Mouse (Mus musculus) ES-Bruce4 (cell line): ENCODE data around the gene Myl6b. TPM values are rescaled to one million over a fixed set of nuclear protein-coding genes. Genes with fewer than 3 reads are reported as not detected.

Experiments
- H3K27ac ChIP-seq: 2 replicates; pipeline ENCODE4 v1.5.1; 2012; ENCODE audit warnings: low read length, inconsistent platforms; ENCODE audit not compliant: insufficient read depth
- H3K27me3 ChIP-seq: 2 replicates; pipeline ENCODE4 v1.6.1; 2012; ENCODE audit warnings: mild to moderate bottlenecking, low read length, inconsistent platforms; ENCODE audit not compliant: control insufficient read depth, poor library complexity, insufficient read depth, severe bottlenecking
- H3K36me3 ChIP-seq: 2 replicates; pipeline ENCODE4 v1.6.1; 2012; ENCODE audit warnings: inconsistent platforms, mild to moderate bottlenecking, low read length, moderate library complexity; ENCODE audit not compliant: control insufficient read depth, poor library complexity, insufficient read depth, severe bottlenecking
- H3K4me1 ChIP-seq: one replicate; pipeline ENCODE4 v1.8.1; 2011; ENCODE audit warnings: low read length; ENCODE audit not compliant: control insufficient read depth, insufficient read depth
- H3K4me3 ChIP-seq: 2 replicates; pipeline ENCODE4 v1.5.1; 2011; ENCODE audit warnings: low read depth, mild to moderate bottlenecking, low read length
- H3K9ac ChIP-seq: 2 replicates; pipeline ENCODE4 v1.6.1; 2012; ENCODE audit warnings: low read depth, mild to moderate bottlenecking, inconsistent platforms; ENCODE audit not compliant: poor library complexity, severe bottlenecking
- H3K9me3 ChIP-seq: replicated peaks from 2 replicates; pipeline ENCODE4 v1.6.1; 2012; ENCODE audit warnings: mild to moderate bottlenecking, low read length, inconsistent platforms; ENCODE audit not compliant: control insufficient read depth, poor library complexity, insufficient read depth, severe bottlenecking
- CTCF ChIP-seq: IDR thresholded peaks from one replicate; pipeline ENCODE4 v1.8.1; 2011; ENCODE audit warnings: low read depth, low read length
- EP300 ChIP-seq: IDR thresholded peaks from 2 replicates; pipeline ENCODE4 v1.6.1; 2011; ENCODE audit warnings: low read depth, low read length; ENCODE audit not compliant: insufficient read depth
- POLR2A ChIP-seq: IDR thresholded peaks from one replicate; pipeline ENCODE4 v1.8.1; 2011; ENCODE audit warnings: low read length; ENCODE audit not compliant: insufficient read depth
- polyA plus RNA-seq: library from polyadenylated mRNA; stranded (reverse); fragments of >200 nt; gene quantifications from 2 replicates; pipeline ENCODE4 v1.2.4, GENCODE M21; 2011; ENCODE audit warnings: low read depth; ENCODE audit not compliant: missing spikeins, insufficient read depth, insufficient read length

Myl6b gene
- polyA plus RNA-seq, 1 experiment: 9.0 TPM

DNA sequence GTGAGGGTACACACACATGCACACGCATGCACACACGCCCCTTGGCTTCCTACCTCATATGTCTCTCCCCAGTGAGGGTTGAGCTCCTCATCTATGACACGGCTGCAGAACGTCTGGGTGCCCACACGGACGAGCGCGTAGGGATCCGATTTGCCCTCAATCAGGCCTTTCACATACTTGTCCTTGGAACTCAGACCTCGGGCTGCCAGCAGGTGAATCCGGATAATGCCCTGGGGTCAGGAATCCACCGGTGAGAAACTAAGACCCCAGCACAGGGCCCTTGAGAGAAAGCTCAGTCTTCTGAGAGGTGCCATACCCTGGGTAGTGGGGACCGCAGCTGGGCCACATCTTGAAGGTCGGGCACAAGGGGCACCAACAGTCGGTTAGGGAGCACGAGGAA lies 22.1 kb upstream of the Myl6b start:
- Histone ChIP-seq H3K9me3 (no peaks in the 10 kb centered on the region), H3K27me3 (no peaks in the 10 kb centered on the region), H3K27ac (no peak overlapping the region), H3K36me3 (no peaks in the 10 kb centered on the region), H3K4me3 (no peak overlapping the region), H3K9ac (no peak overlapping the region), H3K4me1 (peaks cover 2% of the 10 kb centered on the region)
- no peak for TF ChIP-seq CTCF
- no peak for TF ChIP-seq EP300
- TF ChIP-seq POLR2A: no peak

DNA sequence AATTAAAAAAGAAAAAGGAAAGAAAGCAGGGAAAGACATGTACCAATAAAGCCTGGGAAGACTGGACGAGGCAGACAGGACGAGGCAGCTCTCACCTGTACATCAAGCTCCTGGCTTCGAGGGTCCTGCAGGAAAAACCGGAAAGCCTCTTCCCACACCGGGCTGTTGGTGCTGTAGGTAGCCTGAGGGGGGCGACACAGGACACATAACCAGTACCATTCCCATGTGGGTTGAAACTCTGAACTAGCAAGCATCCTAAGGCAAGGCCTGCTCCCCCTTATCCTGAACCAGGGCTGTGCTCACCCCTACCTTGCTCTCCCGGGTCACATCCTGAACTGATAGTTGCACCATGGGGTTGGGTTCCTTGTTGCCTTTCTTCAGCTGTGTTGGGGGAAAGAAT lies 20.3 kb upstream of the Myl6b start:
- Histone ChIP-seq H3K27me3 (no peaks in the 10 kb centered on the region), H3K4me1 (peaks cover 4% of the 10 kb centered on the region), H3K4me3 (no peak overlapping the region), H3K9me3 (no peaks in the 10 kb centered on the region), H3K27ac (no peak overlapping the region), H3K9ac (no peak overlapping the region), H3K36me3 (no peaks in the 10 kb centered on the region)
- TF ChIP-seq POLR2A (no peak), CTCF (peak; percentile 78), EP300 (no peak)

DNA sequence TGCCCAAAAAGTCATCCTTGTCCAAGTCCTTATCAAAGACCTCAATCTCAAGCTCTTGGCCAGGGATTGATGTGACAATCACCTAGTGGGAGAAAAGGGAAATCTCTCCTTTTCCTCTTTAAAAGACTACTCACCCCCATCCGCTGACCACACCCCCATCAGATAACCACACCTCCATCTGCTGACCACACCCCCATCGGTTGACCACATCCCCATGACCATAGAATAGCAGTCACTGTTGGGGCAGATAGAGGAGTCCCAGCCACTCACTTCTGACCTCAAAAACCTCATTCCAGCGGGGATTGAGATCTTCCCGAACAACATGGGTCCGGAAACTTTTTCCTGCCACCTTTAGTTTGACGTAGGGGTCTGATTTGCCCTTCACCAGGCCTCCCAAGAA lies 18.2 kb upstream of the Myl6b start:
- 0 out of 2 replicates have a peak, but pooled peaks cover 4% of the 10 kb centered on the region for H3K36me3 ChIP-seq
- H3K4me3 ChIP-seq: no peak overlapping the region
- peaks cover 4% of the 10 kb centered on the region for H3K4me1 ChIP-seq
- TF ChIP-seq CTCF (no peak), POLR2A (no peak), EP300 (no peak)
- H3K27ac ChIP-seq: no peak overlapping the region
- H3K9me3 ChIP-seq: no peaks in the 10 kb centered on the region
- H3K27me3 ChIP-seq: no peaks in the 10 kb centered on the region
- no peak overlapping the region for H3K9ac ChIP-seq

DNA sequence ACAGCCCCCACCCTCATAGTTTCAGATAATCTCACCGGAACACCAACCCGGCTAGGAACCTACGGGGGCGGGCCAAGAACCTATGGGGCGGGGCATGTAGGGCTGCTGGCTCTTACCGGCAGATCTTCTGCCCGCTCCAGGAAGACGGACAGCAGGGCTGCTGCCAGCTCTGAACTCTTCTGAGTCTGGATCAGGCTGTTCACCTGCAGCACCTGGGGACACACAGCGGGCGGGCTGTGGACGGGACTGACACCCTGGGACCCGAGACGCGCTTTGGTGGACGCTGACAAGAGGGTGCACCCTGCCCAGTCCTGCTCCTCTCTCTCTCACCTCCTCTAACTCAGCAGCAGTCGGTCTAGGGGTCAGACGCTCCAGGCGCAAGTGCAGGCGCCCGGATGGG lies 17.5 kb upstream of the Myl6b start:
- TF ChIP-seq EP300 (no peak), CTCF (no peak), POLR2A (no peak)
- Histone ChIP-seq H3K36me3 (peaks cover 4% of the 10 kb centered on the region; the same call in 1 of the 2 replicates), H3K9ac (no peak overlapping the region), H3K27me3 (no peaks in the 10 kb centered on the region), H3K9me3 (no peaks in the 10 kb centered on the region), H3K27ac (no peak overlapping the region), H3K4me1 (peaks cover 4% of the 10 kb centered on the region), H3K4me3 (peak overlapping the region; percentile 38)

DNA sequence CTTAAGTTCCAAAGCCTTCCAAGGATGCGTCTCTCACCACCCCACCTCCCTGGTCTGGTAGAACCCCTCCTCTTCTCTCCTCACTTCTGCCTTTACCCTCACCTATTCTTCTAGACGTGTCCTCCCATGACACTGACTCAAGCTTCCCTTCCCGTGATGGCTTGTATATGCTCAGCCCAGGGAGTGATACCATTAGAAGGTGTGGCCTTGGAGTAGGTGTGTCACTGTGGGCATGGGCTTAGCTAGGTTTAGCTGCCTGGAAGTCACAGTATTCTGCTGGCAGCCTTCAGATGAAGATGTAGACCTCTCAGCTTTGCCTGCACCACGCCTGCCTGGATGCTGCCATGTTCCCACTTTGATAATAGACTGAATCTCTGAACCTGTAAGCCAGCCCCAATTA lies 16.6 kb upstream of the Myl6b start:
- Histone ChIP-seq H3K4me3 (no peak overlapping the region), H3K27me3 (no peaks in the 10 kb centered on the region), H3K4me1 (peaks cover 4% of the 10 kb centered on the region), H3K9me3 (no peaks in the 10 kb centered on the region), H3K9ac (no peak overlapping the region), H3K36me3 (peaks cover 6% of the 10 kb centered on the region), H3K27ac (no peak overlapping the region)
- TF ChIP-seq EP300 (no peak), POLR2A (no peak), CTCF (no peak)

DNA sequence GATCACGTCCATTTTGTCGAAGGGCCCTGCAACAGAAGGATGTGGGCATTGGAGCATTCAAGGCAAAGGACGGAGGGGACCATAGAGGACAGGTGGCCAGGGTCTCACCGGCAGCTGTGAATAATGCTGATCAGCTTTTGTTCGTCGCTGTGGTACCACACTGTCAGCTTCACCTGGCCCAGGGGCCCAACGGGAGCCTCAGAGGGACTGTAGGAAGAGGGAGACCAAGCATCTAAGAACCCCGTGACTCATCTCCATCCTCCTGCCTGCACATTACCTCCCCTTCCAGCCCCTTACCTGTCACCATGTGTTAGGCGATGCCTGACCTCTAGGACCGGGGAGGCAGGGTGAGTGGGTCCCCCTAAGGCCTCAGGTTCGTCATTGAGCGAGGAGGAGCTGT lies 13.3 kb upstream of the Myl6b start:
- TF ChIP-seq CTCF (no peak), POLR2A (no peak), EP300 (no peak)
- no peaks in the 10 kb centered on the region for H3K9me3 ChIP-seq
- H3K9ac ChIP-seq: no peak overlapping the region
- no peak overlapping the region for H3K4me3 ChIP-seq
- peaks cover 4% of the 10 kb centered on the region for H3K4me1 ChIP-seq
- H3K36me3 ChIP-seq: peaks cover 6% of the 10 kb centered on the region
- no peak overlapping the region for H3K27ac ChIP-seq
- H3K27me3 ChIP-seq: no peaks in the 10 kb centered on the region
